Mouse (Mus musculus): ENCODE results near the gene Gm42878. TPM values are rescaled to one million over a fixed set of nuclear protein-coding genes. Genes with fewer than 3 reads are reported as not detected.

Gm42878 gene
- polyA plus RNA-seq, 1 experiment: not detected

DNA sequence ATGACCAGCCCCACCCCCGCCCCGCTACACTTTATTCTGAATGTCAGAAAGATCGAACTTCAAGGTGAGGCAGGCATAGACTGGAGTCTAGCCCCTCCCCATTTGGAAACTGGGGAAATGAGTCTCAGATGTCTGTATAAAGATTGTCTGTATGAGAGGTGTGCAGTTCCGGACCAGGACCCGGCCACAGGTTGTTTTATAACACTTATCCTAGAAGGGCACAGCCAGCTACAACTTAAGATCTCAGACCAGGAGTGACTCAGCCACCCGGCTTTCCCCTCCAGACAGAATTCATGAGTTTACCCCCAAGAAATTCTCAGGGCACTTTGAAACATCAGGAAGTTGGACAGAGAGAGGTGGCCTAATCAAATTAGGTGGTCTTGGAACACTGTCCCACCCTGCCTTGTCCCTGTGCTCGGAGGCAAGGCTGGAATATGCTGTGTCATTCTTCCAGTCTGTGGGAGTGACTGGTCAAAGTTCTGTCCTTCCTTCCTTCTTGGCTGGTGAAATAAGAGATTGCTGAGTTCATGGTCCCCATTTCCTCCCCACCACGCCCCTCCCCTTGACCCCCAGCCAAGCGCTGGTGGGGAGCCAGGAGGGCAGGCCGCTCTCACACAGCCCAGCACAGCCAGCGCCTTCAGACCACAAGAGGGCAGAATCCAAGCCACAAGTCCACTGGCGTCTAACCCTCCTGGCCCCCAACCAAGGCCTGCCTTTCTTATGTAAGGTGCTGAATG is 38.7 kb upstream of the Gm42878 start:
- Histone ChIP-seq H3K9ac (ENCODE audit: low read depth, poor library complexity, severe bottlenecking) (0 out of 2 replicates have a peak overlapping the region, but pooled peaks have one; percentile 18), H3K36me3 (ENCODE audit: control insufficient read depth, insufficient read depth, low read length, poor library complexity, severe bottlenecking) (peaks cover 3% of the 10 kb centered on the region; the same call in 1 of the 2 replicates), H3K27ac (ENCODE audit: insufficient read depth, low read length) (peak overlapping the region; percentile 89), H3K27me3 (ENCODE audit: control insufficient read depth, insufficient read depth, low read length, poor library complexity, severe bottlenecking) (no peaks in the 10 kb centered on the region), H3K9me3 (replicated peaks; ENCODE audit: control insufficient read depth, insufficient read depth, low read length, poor library complexity, severe bottlenecking) (no peaks in the 10 kb centered on the region), H3K4me3 (ENCODE audit: low read depth, low read length) (0 out of 2 replicates have a peak overlapping the region, but pooled peaks have one; percentile 3), H3K4me1 (ENCODE audit: control insufficient read depth, insufficient read depth, low read length) (peaks cover 7% of the 10 kb centered on the region)
- peak; percentile 65; the same call in 1 of the 2 replicates for TF ChIP-seq EP300 (IDR thresholded peaks at IDR 0.05; ENCODE audit: insufficient read depth, low read depth, low read length)
- TF ChIP-seq POLR2A (IDR thresholded peaks at IDR 0.05; ENCODE audit: insufficient read depth, low read length): no peak
- TF ChIP-seq CTCF (IDR thresholded peaks at IDR 0.05; ENCODE audit: low read depth, low read length): peak; percentile 79

- peak overlapping the region; percentile 22; the same call in 1 of the 2 replicates for H3K27ac ChIP-seq (ENCODE audit: insufficient read depth, low read length)
Measured at GRCm38 (mm10) chr5:121581945-121582344, 36.7 kb upstream of the Gm42878 start.

DNA sequence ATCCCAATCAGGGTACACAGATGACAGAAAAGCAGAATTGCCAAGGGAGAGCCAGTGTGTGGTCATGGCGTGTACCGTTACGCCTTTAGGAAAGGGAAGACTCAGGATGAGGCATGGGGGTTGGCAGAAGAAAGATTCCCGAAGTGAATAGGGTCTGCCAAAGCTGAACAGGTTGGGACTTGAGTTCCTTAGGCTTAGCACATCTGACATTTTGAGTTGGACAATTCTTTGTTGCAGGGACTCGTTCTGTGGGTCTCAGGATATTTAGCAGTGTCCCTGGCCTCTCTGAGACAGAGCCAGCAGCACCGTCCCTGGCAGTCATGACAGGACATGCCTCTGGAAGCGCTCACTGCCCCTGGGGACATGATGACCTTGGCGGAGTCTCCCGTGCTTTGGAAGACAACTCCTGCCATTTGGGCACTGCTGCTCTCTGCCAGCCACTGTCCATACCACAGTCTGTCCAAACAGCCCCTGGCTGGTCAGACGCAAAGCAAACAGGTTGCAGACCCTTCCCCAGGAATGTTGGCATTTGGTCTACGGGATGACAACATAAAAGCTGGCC is 31.7 kb upstream of the Gm42878 start:
- Histone ChIP-seq H3K36me3 (ENCODE audit: control insufficient read depth, insufficient read depth, low read length, poor library complexity, severe bottlenecking) (peaks cover 13% of the 10 kb centered on the region), H3K9ac (ENCODE audit: low read depth, poor library complexity, severe bottlenecking) (no peak overlapping the region), H3K9me3 (replicated peaks; ENCODE audit: control insufficient read depth, insufficient read depth, low read length, poor library complexity, severe bottlenecking) (no peaks in the 10 kb centered on the region), H3K27me3 (ENCODE audit: control insufficient read depth, insufficient read depth, low read length, poor library complexity, severe bottlenecking) (no peaks in the 10 kb centered on the region), H3K4me3 (ENCODE audit: low read depth, low read length) (no peak overlapping the region), H3K4me1 (ENCODE audit: control insufficient read depth, insufficient read depth, low read length) (no peaks in the 10 kb centered on the region), H3K27ac (ENCODE audit: insufficient read depth, low read length) (no peak overlapping the region)
- TF ChIP-seq POLR2A (IDR thresholded peaks at IDR 0.05; ENCODE audit: insufficient read depth, low read length): no peak
- no peak for TF ChIP-seq CTCF (IDR thresholded peaks at IDR 0.05; ENCODE audit: low read depth, low read length)
- no peak for TF ChIP-seq EP300 (IDR thresholded peaks at IDR 0.05; ENCODE audit: insufficient read depth, low read depth, low read length)

More at GRCm38 (mm10) chr5:121581945-121582344, 36.7 kb upstream of the Gm42878 start:
- Histone ChIP-seq H3K4me1 (ENCODE audit: control insufficient read depth, insufficient read depth, low read length) (peaks cover 6% of the 10 kb centered on the region), H3K36me3 (ENCODE audit: control insufficient read depth, insufficient read depth, low read length, poor library complexity, severe bottlenecking) (peaks cover 10% of the 10 kb centered on the region), H3K27me3 (ENCODE audit: control insufficient read depth, insufficient read depth, low read length, poor library complexity, severe bottlenecking) (no peaks in the 10 kb centered on the region), H3K4me3 (ENCODE audit: low read depth, low read length) (no peak overlapping the region), H3K9ac (ENCODE audit: low read depth, poor library complexity, severe bottlenecking) (no peak overlapping the region), H3K9me3 (replicated peaks; ENCODE audit: control insufficient read depth, insufficient read depth, low read length, poor library complexity, severe bottlenecking) (no peaks in the 10 kb centered on the region)
- TF ChIP-seq EP300 (IDR thresholded peaks at IDR 0.05; ENCODE audit: insufficient read depth, low read depth, low read length) (no peak), POLR2A (IDR thresholded peaks at IDR 0.05; ENCODE audit: insufficient read depth, low read length) (no peak), CTCF (IDR thresholded peaks at IDR 0.05; ENCODE audit: low read depth, low read length) (no peak)

GRCm38 (mm10) chr5:121575867-121576266 is 30.6 kb upstream of the Gm42878 start:
- Histone ChIP-seq H3K9me3 (replicated peaks; ENCODE audit: control insufficient read depth, insufficient read depth, low read length, poor library complexity, severe bottlenecking) (no peaks in the 10 kb centered on the region), H3K36me3 (ENCODE audit: control insufficient read depth, insufficient read depth, low read length, poor library complexity, severe bottlenecking) (peaks cover 13% of the 10 kb centered on the region), H3K27ac (ENCODE audit: insufficient read depth, low read length) (no peak overlapping the region), H3K9ac (ENCODE audit: low read depth, poor library complexity, severe bottlenecking) (no peak overlapping the region), H3K27me3 (ENCODE audit: control insufficient read depth, insufficient read depth, low read length, poor library complexity, severe bottlenecking) (no peaks in the 10 kb centered on the region), H3K4me3 (ENCODE audit: low read depth, low read length) (no peak overlapping the region), H3K4me1 (ENCODE audit: control insufficient read depth, insufficient read depth, low read length) (no peaks in the 10 kb centered on the region)
- no peak for TF ChIP-seq POLR2A (IDR thresholded peaks at IDR 0.05; ENCODE audit: insufficient read depth, low read length)
- TF ChIP-seq EP300 (IDR thresholded peaks at IDR 0.05; ENCODE audit: insufficient read depth, low read depth, low read length): no peak
- TF ChIP-seq CTCF (IDR thresholded peaks at IDR 0.05; ENCODE audit: low read depth, low read length): no peak

DNA sequence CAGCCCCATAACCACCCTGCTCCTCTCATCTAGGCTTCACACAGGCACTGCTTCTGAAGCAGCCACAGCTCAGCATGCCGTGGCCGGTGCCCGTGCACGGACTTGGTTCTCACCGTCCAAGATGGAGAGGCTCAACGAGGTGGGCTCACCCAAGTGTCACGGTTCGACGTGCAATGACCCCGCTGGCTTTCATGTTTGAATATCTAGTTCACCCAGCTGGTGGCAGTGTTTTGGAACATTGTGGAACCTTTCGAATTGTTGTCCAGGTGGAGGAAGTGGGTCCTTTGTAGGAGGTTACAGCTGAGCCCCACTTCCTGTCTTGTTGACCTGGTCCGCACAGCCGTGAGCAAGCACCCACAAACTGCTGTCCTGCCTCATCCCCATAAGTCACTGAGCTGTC is 28.9 kb upstream of the Gm42878 start:
- no peaks in the 10 kb centered on the region for H3K9me3 ChIP-seq (replicated peaks; ENCODE audit: control insufficient read depth, insufficient read depth, low read length, poor library complexity, severe bottlenecking)
- no peaks in the 10 kb centered on the region for H3K4me1 ChIP-seq (ENCODE audit: control insufficient read depth, insufficient read depth, low read length)
- no peak overlapping the region for H3K9ac ChIP-seq (ENCODE audit: low read depth, poor library complexity, severe bottlenecking)
- H3K27me3 ChIP-seq (ENCODE audit: control insufficient read depth, insufficient read depth, low read length, poor library complexity, severe bottlenecking): no peaks in the 10 kb centered on the region
- TF ChIP-seq EP300 (IDR thresholded peaks at IDR 0.05; ENCODE audit: insufficient read depth, low read depth, low read length) (no peak), POLR2A (IDR thresholded peaks at IDR 0.05; ENCODE audit: insufficient read depth, low read length) (no peak), CTCF (IDR thresholded peaks at IDR 0.05; ENCODE audit: low read depth, low read length) (no peak)
- H3K27ac ChIP-seq (ENCODE audit: insufficient read depth, low read length): no peak overlapping the region
- H3K36me3 ChIP-seq (ENCODE audit: control insufficient read depth, insufficient read depth, low read length, poor library complexity, severe bottlenecking): peaks cover 18% of the 10 kb centered on the region
- H3K4me3 ChIP-seq (ENCODE audit: low read depth, low read length): no peak overlapping the region

DNA sequence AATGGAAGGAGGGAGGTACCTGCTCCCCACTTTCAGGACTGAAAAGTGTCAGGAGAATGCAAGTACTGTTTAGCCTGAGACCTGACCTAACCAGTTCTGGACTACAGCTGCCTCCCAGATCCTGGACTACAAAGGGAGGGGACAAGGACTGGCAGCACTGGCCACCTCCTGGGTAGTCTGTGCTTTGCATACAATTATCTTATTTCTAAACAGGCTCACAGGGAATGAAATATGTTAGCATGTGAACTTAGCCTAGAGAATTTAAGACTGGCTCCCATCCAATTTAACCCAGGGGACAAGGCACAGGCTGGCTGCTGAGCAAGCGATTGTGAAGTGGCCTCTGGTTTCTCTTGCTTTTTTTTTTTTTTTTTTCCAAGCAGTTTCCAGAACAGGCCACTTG is 25.5 kb upstream of the Gm42878 start:
- no peaks in the 10 kb centered on the region for H3K4me1 ChIP-seq (ENCODE audit: control insufficient read depth, insufficient read depth, low read length)
- H3K9ac ChIP-seq (ENCODE audit: low read depth, poor library complexity, severe bottlenecking): no peak overlapping the region
- H3K36me3 ChIP-seq (ENCODE audit: control insufficient read depth, insufficient read depth, low read length, poor library complexity, severe bottlenecking): peaks cover 11% of the 10 kb centered on the region
- no peaks in the 10 kb centered on the region for H3K27me3 ChIP-seq (ENCODE audit: control insufficient read depth, insufficient read depth, low read length, poor library complexity, severe bottlenecking)
- no peak overlapping the region for H3K27ac ChIP-seq (ENCODE audit: insufficient read depth, low read length)
- H3K9me3 ChIP-seq (replicated peaks; ENCODE audit: control insufficient read depth, insufficient read depth, low read length, poor library complexity, severe bottlenecking): no peaks in the 10 kb centered on the region
- no peak overlapping the region for H3K4me3 ChIP-seq (ENCODE audit: low read depth, low read length)
- TF ChIP-seq EP300 (IDR thresholded peaks at IDR 0.05; ENCODE audit: insufficient read depth, low read depth, low read length) (no peak), POLR2A (IDR thresholded peaks at IDR 0.05; ENCODE audit: insufficient read depth, low read length) (no peak), CTCF (IDR thresholded peaks at IDR 0.05; ENCODE audit: low read depth, low read length) (no peak)
